Mouse (Mus musculus) brain, embryonic 14.5 days (tissue): ENCODE results near the gene Actr3.
"Not testable (repeated sequence)": the region's sequence is repeated elsewhere in the genome, so short reads cannot be mapped to it uniquely, and the experiment has no call there.

Experiments
- CTCF ChIP-seq: fragments of 200-500 bp; IDR thresholded peaks from 2 replicates; pipeline ENCODE4 v1.5.1; 2012; ENCODE audit warnings: inconsistent platforms, mild to moderate bottlenecking, moderate library complexity, borderline replicate concordance; ENCODE audit not compliant: insufficient read depth, insufficient read length; ENCODE audit errors: extremely low read depth
- POLR2A ChIP-seq: fragments of 200-500 bp; IDR thresholded peaks from 2 replicates; pipeline ENCODE4 v1.6.1; 2012; ENCODE audit warnings: mild to moderate bottlenecking, inconsistent platforms, borderline replicate concordance; ENCODE audit not compliant: poor library complexity, insufficient read depth, insufficient read length, severe bottlenecking; ENCODE audit errors: extremely low read depth

GRCm38 (mm10) chr1:125389634-125390033 lies 45.9 kb downstream of the Actr3 start:
- not testable (repeated sequence) for TF ChIP-seq CTCF, POLR2A
